Comparison of ENCODE assay signal across 8 mouse cellular contexts in the genomic region with DNA sequence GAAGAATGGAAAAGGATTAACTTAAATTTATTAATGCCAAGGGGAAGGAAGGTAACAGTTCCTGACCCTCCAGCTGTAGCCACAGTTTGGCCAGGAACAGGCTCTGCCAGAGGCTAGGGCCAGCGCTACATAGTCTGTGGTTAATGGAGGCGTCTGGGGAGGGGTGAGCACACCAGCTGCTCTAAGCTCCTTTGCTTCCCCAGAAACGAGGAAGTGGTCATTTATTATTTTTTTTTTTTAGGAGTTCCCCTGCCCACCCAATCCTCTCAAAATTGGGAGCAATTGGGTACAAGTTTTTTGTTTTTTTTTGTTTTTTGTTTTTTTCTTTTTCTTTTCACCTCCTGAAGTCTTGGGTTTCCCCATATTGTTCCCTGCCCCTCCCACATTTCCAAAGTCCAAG. TPM values are rescaled to one million over a fixed set of nuclear protein-coding genes. Genes with fewer than 3 reads are reported as not detected.
DNase-seq lines count a peak whose midpoint lies in the region; ATAC-seq and TF ChIP-seq lines count a peak whose summit lies in the region.

No protein-coding gene starts in this region.

- H3K4me1 ChIP-seq in kidney, postnatal 0 days (replicated peaks; ENCODE audit: insufficient read depth, low read length): peaks cover 7% of the 10 kb centered on the region; the same call in 1 of the 2 replicates
- peaks cover 5% of the 10 kb centered on the region; the same call in 1 of the 2 replicates for H3K4me1 ChIP-seq in intestine, embryonic 15.5 days (replicated peaks)
- peaks cover 6% of the 10 kb centered on the region; the same call in 1 of the 2 replicates for H3K4me1 ChIP-seq in midbrain, postnatal 0 days (ENCODE audit: insufficient read depth, low read length)

- no peak for TF ChIP-seq CTCF in kidney, postnatal 0 days (IDR thresholded peaks at IDR 0.05; ENCODE audit: low read depth)
- no peak for TF ChIP-seq CTCF in midbrain, postnatal 0 days (IDR thresholded peaks at IDR 0.05)

- peak; percentile 16 for DNase-seq in kidney, postnatal 0 days (ENCODE audit: low spot score)
- DNase-seq in kidney, adult 18-20 months: no peak
- DNase-seq in c-Kit-positive CD71-positive TER-119-positive erythroid progenitor cells, embryonic 14.5 days (ENCODE audit: low spot score): peak; percentile 31
- DNase-seq in midbrain, postnatal 0 days (ENCODE audit: low spot score): no peak
- DNase-seq in right cerebral cortex, postnatal 4 days: no peak
- DNase-seq in thymus, postnatal 25 days: no peak
- no peak for DNase-seq in MN1 (ENCODE audit: low spot score)

- H3K36me3 ChIP-seq in kidney, postnatal 0 days (ENCODE audit: insufficient read depth, low read length): peaks cover 7% of the 10 kb centered on the region; the same call in 1 of the 2 replicates
- peaks cover 3% of the 10 kb centered on the region; the same call in 1 of the 2 replicates for H3K36me3 ChIP-seq in intestine, embryonic 15.5 days
- peaks cover 25% of the 10 kb centered on the region for H3K36me3 ChIP-seq in midbrain, postnatal 0 days (ENCODE audit: insufficient read depth, low read length)

- H3K4me3 ChIP-seq in kidney, postnatal 0 days (replicated peaks; ENCODE audit: low read depth, low read length): 0 out of 2 replicates have a peak overlapping the region, but pooled peaks have one; percentile 81
- H3K4me3 ChIP-seq in intestine, embryonic 15.5 days (replicated peaks): peak overlapping the region; percentile 13; the same call in 1 of the 2 replicates
- H3K4me3 ChIP-seq in midbrain, postnatal 0 days (ENCODE audit: low read depth, low read length): no peak overlapping the region

- H3K27ac ChIP-seq in kidney, postnatal 0 days: peak overlapping the region; percentile 98
- H3K27ac ChIP-seq in intestine, embryonic 15.5 days: no peak overlapping the region
- H3K27ac ChIP-seq in midbrain, postnatal 0 days (ENCODE audit: low read depth, low read length): no peak overlapping the region

- H3K27me3 ChIP-seq in kidney, postnatal 0 days (ENCODE audit: insufficient read depth, low read length): no peaks in the 10 kb centered on the region
- H3K27me3 ChIP-seq in intestine, embryonic 15.5 days (replicated peaks): no peaks in the 10 kb centered on the region
- no peaks in the 10 kb centered on the region for H3K27me3 ChIP-seq in midbrain, postnatal 0 days (ENCODE audit: insufficient read depth, low read length)

- no peaks in the 10 kb centered on the region for H3K9me3 ChIP-seq in kidney, postnatal 0 days (replicated peaks; ENCODE audit: low read length)
- H3K9me3 ChIP-seq in intestine, embryonic 15.5 days: no peaks in the 10 kb centered on the region
- H3K9me3 ChIP-seq in midbrain, postnatal 0 days (ENCODE audit: low read length): no peaks in the 10 kb centered on the region

- no peak for ATAC-seq in kidney, postnatal 0 days (replicated peaks; ENCODE audit: low FRiP score, low read depth)
- no peak for ATAC-seq in intestine, embryonic 15.5 days
- ATAC-seq in midbrain, postnatal 0 days (ENCODE audit: low FRiP score): no peak

- 0 out of 2 replicates have a peak overlapping the region, but pooled peaks have one; percentile 23 for H3K9ac ChIP-seq in kidney, postnatal 0 days (ENCODE audit: low read depth, low read length)
- no peak overlapping the region; the same call in 1 of the 2 replicates for H3K9ac ChIP-seq in intestine, embryonic 15.5 days
- no peak overlapping the region for H3K9ac ChIP-seq in midbrain, postnatal 0 days (replicated peaks; ENCODE audit: low read length, poor library complexity, severe bottlenecking)

- peak overlapping the region; percentile 80 for H3K4me2 ChIP-seq in kidney, postnatal 0 days (ENCODE audit: low read length)
- peak overlapping the region; percentile 64 for H3K4me2 ChIP-seq in intestine, embryonic 15.5 days (replicated peaks)
- peak overlapping the region; percentile 71 for H3K4me2 ChIP-seq in midbrain, postnatal 0 days (ENCODE audit: low read depth, low read length, poor library complexity, severe bottlenecking)

- WGBS in kidney, postnatal 0 days: 16% methylated on average over 3 of the region's 3 CpGs
- WGBS in intestine, embryonic 15.5 days: 15% methylated on average over 3 of the region's 3 CpGs
- 16% methylated on average over 3 of the region's 3 CpGs for WGBS in midbrain, postnatal 0 days

RNA-seq across cellular contexts. Expression of a gene that starts 0.9 kb away (rescaled TPM):
- 38.5 and 44.5 TPM in 2 replicates for polyA plus RNA-seq in kidney, postnatal 0 days (2015; fragmentation: Nextera tagmentation; extraction: Ambion mirVana)
- polyA plus RNA-seq in intestine, embryonic 15.5 days (2015; fragmentation: Nextera tagmentation; extraction: Ambion mirVana): 53.1 and 61.1 TPM in 2 replicates
- 32.3 and 42.1 TPM in 2 replicates for total RNA-seq in midbrain, postnatal 0 days (2014; rRNA removed)
- polyA plus RNA-seq in midbrain, postnatal 0 days (2015; fragmentation: Nextera tagmentation; extraction: Ambion mirVana): 35.4 and 36.9 TPM in 2 replicates

RNA-seq across cellular contexts. Expression of a gene that starts 59.4 kb away (rescaled TPM):
- 22.0 and 23.3 TPM in 2 replicates for polyA plus RNA-seq in kidney, postnatal 0 days (2015; fragmentation: Nextera tagmentation; extraction: Ambion mirVana)
- 23.9 and 27.1 TPM in 2 replicates for polyA plus RNA-seq in intestine, embryonic 15.5 days (2015; fragmentation: Nextera tagmentation; extraction: Ambion mirVana)
- total RNA-seq in midbrain, postnatal 0 days (2014; rRNA removed): 109 and 128 TPM in 2 replicates
- 27.9 and 31.9 TPM in 2 replicates for polyA plus RNA-seq in midbrain, postnatal 0 days (2015; fragmentation: Nextera tagmentation; extraction: Ambion mirVana)

Comparison
In these comparisons a context has a peak if more than half of its experiments do, and no peak if none do; other contexts are left out.
1. DNase-seq: peak in kidney, postnatal 0 days (single experiment) and c-Kit-positive CD71-positive TER-119-positive erythroid progenitor cells, embryonic 14.5 days (single experiment); none in kidney, adult 18-20 months (single experiment), midbrain, postnatal 0 days (single experiment), right cerebral cortex, postnatal 4 days (single experiment), thymus, postnatal 25 days (single experiment) and MN1 (single experiment).
2. Peak in every context shown above with its lines, with median percentiles within 50 percentile points of each other: H3K4me2 ChIP-seq.